ENCODE assay signal across 11 mouse cellular contexts in genomic region chr9:64310996-64311785, GRCm38 (mm10). TPM values are rescaled to one million over a fixed set of nuclear protein-coding genes. Genes with fewer than 3 reads are reported as not detected.
DNase-seq lines count a peak whose midpoint lies in the region; ATAC-seq and TF ChIP-seq lines count a peak whose summit lies in the region.
"Had no signal": no experiment of that assay in that cellular context is flagged by ENCODE, and none has a peak within 500 bp of the region (broad histone marks: within the 10 kb centered on the region; RNA-seq: fewer than 3 reads in every experiment).

No protein-coding gene starts in this region.

- H3K4me1 ChIP-seq in lung, postnatal 0 days (ENCODE audit: insufficient read depth, low read depth, low read length) = no peaks in the 10 kb centered on the region
- no peaks in the 10 kb centered on the region for H3K4me1 ChIP-seq in lung, adult 2 months (ENCODE audit: control insufficient read depth, insufficient read depth, low read length)
- H3K4me1 ChIP-seq: embryonic facial prominence, embryonic 12.5 days; midbrain, embryonic 10.5 days had no signal

- no peaks in the 10 kb centered on the region for H3K27me3 ChIP-seq in lung, postnatal 0 days (replicated peaks; ENCODE audit: insufficient read depth, low read length)
- H3K27me3 ChIP-seq: embryonic facial prominence, embryonic 12.5 days had no signal

- H3K36me3 ChIP-seq in lung, postnatal 0 days (ENCODE audit: insufficient read depth, low read length) = peaks cover 22% of the 10 kb centered on the region

- no peak overlapping the region for H3K4me2 ChIP-seq in lung, postnatal 0 days (replicated peaks; ENCODE audit: low read depth, low read length)
- H3K4me2 ChIP-seq: embryonic facial prominence, embryonic 12.5 days had no signal

- no peak overlapping the region for H3K4me3 ChIP-seq in lung, postnatal 0 days (ENCODE audit: low read depth, low read length)
- H3K4me3 ChIP-seq in lung, adult 2 months (replicated peaks; ENCODE audit: extremely low read depth, low read depth, low read length) = no peak overlapping the region
- H3K4me3 ChIP-seq: embryonic facial prominence, embryonic 12.5 days; midbrain, embryonic 10.5 days had no signal

- H3K27ac ChIP-seq in lung, postnatal 0 days (ENCODE audit: low read length) = no peak overlapping the region
- H3K27ac ChIP-seq: embryonic facial prominence, embryonic 12.5 days; midbrain, embryonic 10.5 days had no signal

- TF ChIP-seq POLR2A in lung, adult 2 months (IDR thresholded peaks at IDR 0.05; ENCODE audit: borderline replicate concordance, extremely low read depth, low read depth, low read length) = no peak

- peak; percentile 43 for TF ChIP-seq CTCF in lung, postnatal 0 days (IDR thresholded peaks at IDR 0.05)
- no peak for TF ChIP-seq CTCF in lung, adult 2 months (IDR thresholded peaks at IDR 0.05; ENCODE audit: insufficient read depth, low read length)

- WGBS in lung, postnatal 0 days = 73% methylated on average over 16 of the region's 16 CpGs
- 78% methylated on average over 16 of the region's 16 CpGs for WGBS in lung, adult 2 months

- TF ChIP-seq EP300 in lung, postnatal 0 days (IDR thresholded peaks at IDR 0.05) = no peak

- no peak overlapping the region for H3K9ac ChIP-seq in lung, postnatal 0 days (replicated peaks; ENCODE audit: low read depth)
- H3K9ac ChIP-seq: embryonic facial prominence, embryonic 12.5 days had no signal

- ATAC-seq in frontal cortex, adult (ENCODE audit: low TSS enrichment) = peak; percentile 44; the same call in 1 of the 2 replicates
- ATAC-seq in lung, postnatal 0 days = no peak

- no peaks in the 10 kb centered on the region for H3K9me3 ChIP-seq in lung, postnatal 0 days (ENCODE audit: low read length)
- H3K9me3 ChIP-seq: embryonic facial prominence, embryonic 12.5 days; midbrain, embryonic 10.5 days had no signal

- DNase-seq in frontal cortex, postnatal 25 days (ENCODE audit: low spot score in 2 of 2) = no peak
- DNase-seq in lung, postnatal 0 days (ENCODE audit: low spot score) = no peak
- DNase-seq in lung, adult 2 months = no peak
- DNase-seq in brain, adult 2 months (ENCODE audit: low read depth, low spot score) = peak; percentile 8
- DNase-seq in kidney, postnatal 25 days = peak; percentile 34 to 48
- no peak for DNase-seq in thymus, postnatal 36 days
- DNase-seq in cerebellum, adult 11 months = no peak
- DNase-seq: adrenal gland, postnatal 36 days had no signal

RNA-seq across cellular contexts. Expression of gene Tipin, which starts 29.8 kb away (rescaled TPM):
- polyA plus RNA-seq in lung, postnatal 0 days (2015; fragmentation: Nextera tagmentation; extraction: Ambion mirVana) = 59.8 and 70.2 TPM in 2 replicates
- 2.5 and 4.9 TPM in 2 replicates for polyA plus RNA-seq in lung, adult 2 months (2012; rRNA removed)

RNA-seq across cellular contexts. Expression of gene Dis3l, which starts 29.9 kb away (rescaled TPM):
- 8.1 and 9.6 TPM in 2 replicates for polyA plus RNA-seq in lung, postnatal 0 days (2015; fragmentation: Nextera tagmentation; extraction: Ambion mirVana)
- 8.2 and 8.9 TPM in 2 replicates for polyA plus RNA-seq in lung, adult 2 months (2012; rRNA removed)

RNA-seq across cellular contexts. Expression of gene Map2k1, which starts 57.8 kb away (rescaled TPM):
- 67.1 and 77.6 TPM in 2 replicates for polyA plus RNA-seq in lung, postnatal 0 days (2015; fragmentation: Nextera tagmentation; extraction: Ambion mirVana)
- 35.0 and 50.8 TPM in 2 replicates for polyA plus RNA-seq in lung, adult 2 months (2012; rRNA removed)

Comparison
In these comparisons a context has a peak if more than half of its experiments do, and no peak if none do; other contexts are left out.
1. RNA of gene Tipin, which starts 29.8 kb away (polyA plus RNA-seq): 59.8 to 70.2 TPM in lung, postnatal 0 days; 2.5 to 4.9 TPM in lung, adult 2 months; every median in the first group is over 10 times any median in the second.
2. DNase-seq: peak in brain, adult 2 months (single experiment) and kidney, postnatal 25 days (2 of 2); none in frontal cortex, postnatal 25 days (0 of 2), lung, postnatal 0 days (single experiment), lung, adult 2 months (single experiment), thymus, postnatal 36 days (0 of 2) and cerebellum, adult 11 months (single experiment).